Comparison of ENCODE assay signal across 18 mouse cellular contexts in genomic region chr19:4607406-4607805, GRCm38 (mm10). TPM values are rescaled to one million over a fixed set of nuclear protein-coding genes. Genes with fewer than 3 reads are reported as not detected.
"Had no signal": no experiment of that assay in that cellular context is flagged by ENCODE, and none has a peak within 500 bp of the region (broad histone marks: within the 10 kb centered on the region; RNA-seq: fewer than 3 reads in every experiment).

No protein-coding gene starts in this region.

- H3K4me2 ChIP-seq: neural tube, embryonic 12.5 days; neural tube, embryonic 13.5 days; neural tube, embryonic 15.5 days; stomach, embryonic 15.5 days had no signal

- H3K9me3 ChIP-seq: neural tube, embryonic 12.5 days; neural tube, embryonic 13.5 days; neural tube, embryonic 15.5 days; stomach, embryonic 15.5 days had no signal

- H3K4me3 ChIP-seq: neural tube, embryonic 12.5 days; neural tube, embryonic 13.5 days; neural tube, embryonic 15.5 days; stomach, embryonic 15.5 days had no signal

- DNase-seq: retina, postnatal 1 day; right cerebral cortex, adult 18-20 months; right cerebral cortex, postnatal 14 days; right cerebral cortex, postnatal 25 days; right cerebral cortex, postnatal 4 days; spleen, adult 18-20 months; thymus, adult 18-20 months; thymus, adult 2 months; thymus, postnatal 14 days; thymus, postnatal 25 days; thymus, postnatal 36 days; thymus, postnatal 4 days had no signal

- H3K27me3 ChIP-seq: neural tube, embryonic 12.5 days; neural tube, embryonic 13.5 days; neural tube, embryonic 15.5 days; stomach, embryonic 15.5 days had no signal

- H3K9ac ChIP-seq: neural tube, embryonic 12.5 days; neural tube, embryonic 13.5 days; neural tube, embryonic 15.5 days; stomach, embryonic 15.5 days had no signal

- H3K27ac ChIP-seq: neural tube, embryonic 12.5 days; neural tube, embryonic 13.5 days; neural tube, embryonic 15.5 days; stomach, embryonic 15.5 days; stomach, postnatal 0 days had no signal

RNA-seq across cellular contexts. Expression of gene Lrfn4, which starts 8.1 kb away (rescaled TPM):
- total RNA-seq: neutrophil, adult 5-6 weeks had no signal
